Mouse (Mus musculus): ENCODE data around the gene Eea1. TPM values are rescaled to one million over a fixed set of nuclear protein-coding genes. Genes with fewer than 3 reads are reported as not detected.

Eea1 gene
- total RNA-seq, 2 experiments from 2014 or later = 27.7 to 29.8 TPM

GRCm38 (mm10) chr10:95945086-95945485 is 4.6 kb downstream of the Eea1 start:
- DNase-seq (ENCODE audit: low spot score in 2 of 2) = no peak

GRCm38 (mm10) chr10:95949410-95949809 is 9.0 kb downstream of the Eea1 start:
- DNase-seq (ENCODE audit: low spot score in 2 of 2) = no peak

- no peak for DNase-seq (ENCODE audit: low spot score in 2 of 2)
Observed at GRCm38 (mm10) chr10:95950194-95950593, 9.7 kb downstream of the Eea1 start.

GRCm38 (mm10) chr10:95950797-95951196 is 10.3 kb downstream of the Eea1 start:
- DNase-seq (ENCODE audit: low spot score in 2 of 2) = no peak

- no peak for DNase-seq (ENCODE audit: low spot score in 2 of 2)
Observed at GRCm38 (mm10) chr10:95951346-95951745, 10.9 kb downstream of the Eea1 start.

GRCm38 (mm10) chr10:95956629-95957028 is 16.2 kb downstream of the Eea1 start:
- DNase-seq (ENCODE audit: low spot score in 2 of 2) = no peak

- no peak for DNase-seq (ENCODE audit: low spot score in 2 of 2)
Observed at GRCm38 (mm10) chr10:95957574-95957973, 17.1 kb downstream of the Eea1 start.

GRCm38 (mm10) chr10:95964679-95965078 is 24.2 kb downstream of the Eea1 start:
- DNase-seq (ENCODE audit: low spot score in 2 of 2) = no peak

GRCm38 (mm10) chr10:95969694-95970093 is 29.2 kb downstream of the Eea1 start:
- no peak for DNase-seq (ENCODE audit: low spot score in 2 of 2)

- DNase-seq (ENCODE audit: low spot score in 2 of 2) = no peak
Observed at GRCm38 (mm10) chr10:95970744-95971212, 30.3 kb downstream of the Eea1 start.

- no peak for DNase-seq (ENCODE audit: low spot score in 2 of 2)
Observed at GRCm38 (mm10) chr10:95971341-95971740, 30.9 kb downstream of the Eea1 start.

GRCm38 (mm10) chr10:95971942-95972341 is 31.5 kb downstream of the Eea1 start:
- DNase-seq (ENCODE audit: low spot score in 2 of 2) = no peak

GRCm38 (mm10) chr10:95974462-95974861 is 34.0 kb downstream of the Eea1 start:
- DNase-seq (ENCODE audit: low spot score in 2 of 2) = no peak

- no peak for DNase-seq (ENCODE audit: low spot score in 2 of 2)
Observed at GRCm38 (mm10) chr10:95976798-95977197, 36.3 kb downstream of the Eea1 start.

- DNase-seq (ENCODE audit: low spot score in 2 of 2) = no peak
Observed at GRCm38 (mm10) chr10:95989731-95990130, 49.3 kb downstream of the Eea1 start.

- DNase-seq (ENCODE audit: low spot score in 2 of 2) = no peak
Observed at GRCm38 (mm10) chr10:95991176-95991575, 50.7 kb downstream of the Eea1 start.

- no peak for DNase-seq (ENCODE audit: low spot score in 2 of 2)
Observed at GRCm38 (mm10) chr10:96000904-96001303, 60.5 kb downstream of the Eea1 start.

- no peak for DNase-seq (ENCODE audit: low spot score in 2 of 2)
Observed at GRCm38 (mm10) chr10:96015738-96016137, 75.3 kb downstream of the Eea1 start.

- no peak for DNase-seq (ENCODE audit: low spot score in 2 of 2)
Observed at GRCm38 (mm10) chr10:96017418-96017817, 77.0 kb downstream of the Eea1 start.

GRCm38 (mm10) chr10:96033356-96033984 is 93.0 kb downstream of the Eea1 start:
- DNase-seq (ENCODE audit: low spot score in 2 of 2) = peak; percentile 26 to 35

GRCm38 (mm10) chr10:96034106-96034505 is 93.7 kb downstream of the Eea1 start:
- no peak for DNase-seq (ENCODE audit: low spot score in 2 of 2)

- no peak for DNase-seq (ENCODE audit: low spot score in 2 of 2)
Observed at GRCm38 (mm10) chr10:96035951-96036350, 95.5 kb downstream of the Eea1 start.

- peak; percentile 27 to 51 for DNase-seq (ENCODE audit: low spot score in 2 of 2)
Observed at GRCm38 (mm10) chr10:96044216-96044615, 103.8 kb downstream of the Eea1 start.
